Mouse (Mus musculus) limb, embryonic 14.5 days (tissue): ENCODE results near the gene Rhbdd3. TPM values are rescaled to one million over a fixed set of nuclear protein-coding genes. Genes with fewer than 3 reads are reported as not detected.

Source experiments
- ATAC-seq: fragments of 200-750 bp; cut with Nextera tagmentation; 2 replicates; pipeline ENCODE4 v1.8.0; 2017; ENCODE audit warnings: low read depth, moderate number of reproducible peaks, moderate TSS enrichment; ENCODE audit not compliant: low FRiP score
- DNase-seq: peaks from one replicate; pipeline ENCODE4 v3.0.0-alpha.2; 2015; ENCODE audit warnings: low spot score
- H3K27ac ChIP-seq: fragments of 300-500 bp; sonication (generic); replicated peaks from 2 replicates; pipeline ENCODE4 v1.5.1; 2014; ENCODE audit warnings: low read depth, mild to moderate bottlenecking, low read length, moderate library complexity, mixed read lengths
- H3K27me3 ChIP-seq: fragments of 300-500 bp; sonication (generic); 2 replicates; pipeline ENCODE4 v1.6.1; 2014; ENCODE audit warnings: low read length, mixed read lengths; ENCODE audit not compliant: control insufficient read depth, insufficient read depth
- H3K36me3 ChIP-seq: fragments of 300-500 bp; sonication (generic); 2 replicates; pipeline ENCODE4 v1.6.1; 2014; ENCODE audit warnings: mild to moderate bottlenecking, low read length, moderate library complexity, mixed read lengths; ENCODE audit not compliant: control insufficient read depth, insufficient read depth
- H3K4me1 ChIP-seq: fragments of 300-500 bp; sonication (generic); 2 replicates; pipeline ENCODE4 v1.6.1; 2014; ENCODE audit warnings: antibody characterized with exemption, low read length, mixed read lengths; ENCODE audit not compliant: control insufficient read depth, insufficient read depth
- H3K4me2 ChIP-seq: fragments of 300-500 bp; sonication (generic); replicated peaks from 2 replicates; pipeline ENCODE4 v1.6.1; 2014; ENCODE audit warnings: low read depth, mild to moderate bottlenecking, low read length, moderate library complexity; ENCODE audit not compliant: severe bottlenecking
- H3K4me3 ChIP-seq: fragments of 300-500 bp; sonication (generic); replicated peaks from 2 replicates; pipeline ENCODE4 v1.5.1; 2014; ENCODE audit warnings: low read length
- H3K9ac ChIP-seq: fragments of 300-500 bp; sonication (generic); 2 replicates; pipeline ENCODE4 v1.6.1; 2014; ENCODE audit warnings: mild to moderate bottlenecking, low read depth, low read length, moderate library complexity; ENCODE audit not compliant: severe bottlenecking
- H3K9me3 ChIP-seq: fragments of 300-500 bp; sonication (generic); 2 replicates; pipeline ENCODE4 v1.6.1; 2016; ENCODE audit warnings: low read length; ENCODE audit not compliant: control insufficient read depth
- POLR2A ChIP-seq: fragments of 200-500 bp; IDR thresholded peaks from 2 replicates; pipeline ENCODE4 v1.8.0; 2012; ENCODE audit warnings: inconsistent platforms, mild to moderate bottlenecking, moderate library complexity, borderline replicate concordance; ENCODE audit not compliant: insufficient read depth, insufficient read length; ENCODE audit errors: extremely low read depth
- WGBS: fragments of 180-500 bp; shearing (Covaris S2); extraction: QIAGEN DNeasy Blood & Tissue Kit; methylation state at CpG from one replicate; pipeline ENCODE4 v1.1.7; 2014; 5-methylcytosine and 5-hydroxymethylcytosine counted together
- polyA plus RNA-seq, 2 experiments: library from polyadenylated mRNA; depleted of rRNA in 1 of 2; stranded (reverse) in 1 of 2; unstranded in 1 of 2; fragments of >200 nt; fragmentation: Nextera tagmentation in 1 of 2; extraction: Ambion mirVana in 1 of 2; gene quantifications; 2 replicates each; pipeline versions ENCODE4 v1.2.1 to v1.2.3; 2012 to 2014

Rhbdd3 gene
- polyA plus RNA-seq (2012; rRNA removed) (48.1 and 63.9 TPM in 2 replicates), polyA plus RNA-seq (2014; fragmentation: Nextera tagmentation; extraction: Ambion mirVana) (24.6 and 27.4 TPM in 2 replicates)

DNA sequence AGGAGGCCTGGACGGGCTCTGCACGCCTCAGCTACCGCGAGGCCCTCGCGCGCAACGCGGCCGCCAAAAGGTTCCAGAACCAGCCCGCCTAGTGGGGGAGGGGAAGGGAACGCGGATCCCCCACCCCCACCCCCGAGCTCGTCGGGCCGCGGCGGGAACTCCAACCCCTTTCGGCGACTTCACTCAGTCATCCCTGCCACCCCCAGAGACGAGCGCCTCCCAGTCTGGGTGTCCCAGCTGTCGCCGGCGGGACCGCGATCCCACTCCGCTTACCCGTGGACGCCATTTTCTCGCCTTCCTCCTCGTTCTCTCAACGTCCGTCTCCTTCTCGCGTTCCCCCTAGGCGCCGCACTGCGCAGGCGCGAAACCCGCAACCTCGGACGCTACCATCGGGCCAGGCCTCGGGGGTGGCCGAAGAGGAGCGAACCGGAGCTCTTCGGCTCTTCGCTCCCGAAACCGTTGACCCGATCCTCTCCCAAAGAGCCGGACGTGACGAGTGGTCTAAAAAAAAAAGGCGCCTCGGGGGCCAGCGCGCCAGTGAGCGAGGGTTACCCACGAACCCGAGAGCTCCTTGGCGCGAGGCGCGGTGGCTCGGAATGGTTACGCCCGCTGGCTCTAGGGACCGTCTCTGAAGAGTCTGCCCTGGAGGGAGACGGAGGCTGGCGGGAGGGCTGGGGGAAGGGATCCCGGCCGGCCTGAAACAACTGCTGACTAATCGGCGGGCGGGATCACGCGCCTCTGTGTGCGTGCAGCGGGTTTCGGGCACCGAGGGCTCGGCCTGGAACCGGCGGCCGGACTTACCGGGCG, at the start of gene Rhbdd3, which contains the start of gene Ewsr1:
Rhbdd3 (plus strand) TSS at position 191 of the 807 bp plus-strand sequence.
Ewsr1 (minus strand) TSS at position 531 of the 807 bp plus-strand sequence.
- peak within 1 kb of the TSS; percentile 100 for H3K4me3 ChIP-seq
- ATAC-seq (peak; percentile 90), DNase-seq (peak; percentile 93)
- TF ChIP-seq POLR2A: peak; percentile 72; the same call in 1 of the 2 replicates
- H3K27ac ChIP-seq: peak within 1 kb of the TSS; percentile 98
- peak within 1 kb of the TSS; percentile 84 for H3K4me2 ChIP-seq
- H3K4me1 ChIP-seq: peaks cover 25% of the 10 kb centered on the region
- no peaks in the 10 kb centered on the region for H3K9me3 ChIP-seq
- no peaks in the 10 kb centered on the region for H3K27me3 ChIP-seq
- peak within 1 kb of the TSS; percentile 99 for H3K9ac ChIP-seq
- under 1% methylated on average over 81 of the region's 92 CpGs for WGBS
- peaks cover 6% of the 10 kb centered on the region; the same call in 1 of the 2 replicates for H3K36me3 ChIP-seq

DNA sequence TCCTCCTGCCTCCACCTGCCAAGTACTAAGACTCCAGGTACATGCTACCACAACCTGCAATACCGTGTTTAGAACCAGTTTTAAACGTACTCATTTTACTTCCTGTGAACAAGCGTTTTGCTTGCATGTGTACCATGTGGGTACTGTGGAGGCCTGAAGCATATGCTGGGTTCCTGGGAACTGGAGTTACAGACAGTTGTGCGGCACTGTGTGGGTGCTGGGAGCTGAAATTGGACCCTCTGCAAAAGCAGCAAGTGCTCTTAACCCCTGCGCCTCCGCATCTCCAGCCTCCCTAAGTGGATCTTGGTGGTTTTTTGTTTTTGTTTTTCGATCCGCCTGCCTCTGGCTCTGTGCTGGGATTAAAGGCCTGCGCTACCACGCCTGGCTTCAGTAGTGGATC, 47.1 kb upstream of the Rhbdd3 start:
- WGBS: 71% methylated on average over 10 of the region's 10 CpGs
- Histone ChIP-seq H3K9me3 (no peaks in the 10 kb centered on the region), H3K36me3 (no peaks in the 10 kb centered on the region), H3K4me1 (peaks cover 6% of the 10 kb centered on the region), H3K27me3 (peaks cover 14% of the 10 kb centered on the region; the same call in 1 of the 2 replicates), H3K27ac (no peak overlapping the region), H3K9ac (no peak overlapping the region), H3K4me2 (no peak overlapping the region), H3K4me3 (no peak overlapping the region)
- DNase-seq (no peak), ATAC-seq (no peak)
- no peak for TF ChIP-seq POLR2A

- no peak overlapping the region for H3K4me2 ChIP-seq
- DNase-seq (peak; percentile 46), ATAC-seq (no peak)
- no peaks in the 10 kb centered on the region for H3K9me3 ChIP-seq
- 60% methylated on average over 10 of the region's 10 CpGs for WGBS
- TF ChIP-seq POLR2A: no peak
- no peaks in the 10 kb centered on the region for H3K36me3 ChIP-seq
- H3K27me3 ChIP-seq: peaks cover 20% of the 10 kb centered on the region; the same call in 1 of the 2 replicates
- H3K9ac ChIP-seq: no peak overlapping the region
- peaks cover 8% of the 10 kb centered on the region for H3K4me1 ChIP-seq
- no peak overlapping the region for H3K4me3 ChIP-seq
- H3K27ac ChIP-seq: no peak overlapping the region
These were observed 46.4 kb upstream of the Rhbdd3 start for GRCm38 (mm10) chr11:5052200-5052854.

DNA sequence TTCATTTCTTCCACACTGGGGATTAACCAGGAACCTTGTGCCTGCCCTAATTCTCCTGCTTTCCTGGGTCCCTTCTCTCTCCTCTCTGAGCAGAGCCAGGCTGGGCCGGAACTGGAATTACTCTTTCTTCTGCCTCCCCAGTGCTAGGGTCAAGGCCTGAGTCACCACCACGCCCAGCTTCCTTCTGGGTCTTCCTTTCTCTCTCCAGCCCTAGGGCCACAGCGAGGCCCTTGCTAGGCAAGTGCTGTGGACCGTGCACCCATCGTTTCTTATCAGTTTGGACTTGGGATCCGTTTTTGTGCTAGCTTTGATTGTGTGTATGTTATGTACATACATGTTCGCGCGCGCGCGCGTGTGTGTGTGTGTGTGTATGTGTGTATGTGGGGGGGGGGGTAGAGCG, 44.6 kb upstream of the Rhbdd3 start:
- Histone ChIP-seq H3K9me3 (no peaks in the 10 kb centered on the region), H3K27me3 (peaks cover 35% of the 10 kb centered on the region), H3K9ac (no peak overlapping the region), H3K4me3 (no peak overlapping the region), H3K36me3 (no peaks in the 10 kb centered on the region), H3K4me1 (peaks cover 18% of the 10 kb centered on the region), H3K4me2 (no peak overlapping the region), H3K27ac (no peak overlapping the region)
- ATAC-seq (no peak), DNase-seq (no peak)
- TF ChIP-seq POLR2A: no peak
- WGBS: 90% methylated on average over 14 of the region's 14 CpGs

GRCm38 (mm10) chr11:5054874-5055273, 43.9 kb upstream of the Rhbdd3 start:
- peaks cover 20% of the 10 kb centered on the region for H3K4me1 ChIP-seq
- H3K27ac ChIP-seq: no peak overlapping the region
- ATAC-seq: no peak
- no peak for TF ChIP-seq POLR2A
- no peak overlapping the region for H3K4me3 ChIP-seq
- no peak for DNase-seq
- peaks cover 43% of the 10 kb centered on the region for H3K27me3 ChIP-seq
- H3K36me3 ChIP-seq: no peaks in the 10 kb centered on the region
- H3K9me3 ChIP-seq: no peaks in the 10 kb centered on the region
- H3K9ac ChIP-seq: no peak overlapping the region
- no peak overlapping the region for H3K4me2 ChIP-seq
- 65% methylated on average over 6 of the region's 6 CpGs for WGBS
